Mouse (Mus musculus) embryonic facial prominence, embryonic 14.5 days (tissue): ENCODE measurements around the gene Cdc25b. TPM values are rescaled to one million over a fixed set of nuclear protein-coding genes. Genes with fewer than 3 reads are reported as not detected.

Experiments used
- ATAC-seq: fragments of 200-750 bp; cut with Nextera tagmentation; 2 replicates; pipeline ENCODE4 v1.8.0; 2017; ENCODE audit warnings: low read depth, moderate number of reproducible peaks, moderate TSS enrichment
- DNase-seq: peaks from one replicate; pipeline ENCODE4 v3.0.0-alpha.2; 2015; ENCODE audit warnings: low spot score
- H3K27ac ChIP-seq: fragments of 300-500 bp; sonication (generic); replicated peaks from 2 replicates; pipeline ENCODE4 v1.5.1; 2014; ENCODE audit warnings: low read depth, mild to moderate bottlenecking, low read length, moderate library complexity
- H3K27me3 ChIP-seq: fragments of 300-500 bp; sonication (generic); replicated peaks from 2 replicates; pipeline ENCODE4 v1.6.1; 2014; ENCODE audit warnings: low read length; ENCODE audit not compliant: control insufficient read depth, insufficient read depth
- H3K36me3 ChIP-seq: fragments of 300-500 bp; sonication (generic); 2 replicates; pipeline ENCODE4 v1.6.1; 2014; ENCODE audit warnings: low read length, mixed read lengths; ENCODE audit not compliant: control insufficient read depth, insufficient read depth
- H3K4me1 ChIP-seq: fragments of 300-500 bp; sonication (generic); 2 replicates; pipeline ENCODE4 v1.6.1; 2014; ENCODE audit warnings: antibody characterized with exemption, low read length; ENCODE audit not compliant: control insufficient read depth, insufficient read depth
- H3K4me2 ChIP-seq: fragments of 300-500 bp; sonication (generic); 2 replicates; pipeline ENCODE4 v1.6.1; 2014; ENCODE audit warnings: low read depth, mild to moderate bottlenecking, low read length, moderate library complexity, mixed read lengths
- H3K4me3 ChIP-seq: fragments of 300-500 bp; sonication (generic); 2 replicates; pipeline ENCODE4 v1.5.1; 2014; ENCODE audit warnings: low read depth, mild to moderate bottlenecking, low read length
- H3K9ac ChIP-seq: fragments of 300-500 bp; sonication (generic); 2 replicates; pipeline ENCODE4 v1.6.1; 2014; ENCODE audit warnings: low read depth, mild to moderate bottlenecking, low read length, moderate library complexity, mixed read lengths
- H3K9me3 ChIP-seq: fragments of 300-500 bp; sonication (generic); 2 replicates; pipeline ENCODE4 v1.6.1; 2016; ENCODE audit warnings: low read length; ENCODE audit not compliant: control insufficient read depth
- WGBS: fragments of 180-500 bp; shearing (Covaris S2); extraction: QIAGEN DNeasy Blood & Tissue Kit; methylation state at CpG from one replicate; pipeline ENCODE4 v1.1.7; 2014; 5-methylcytosine and 5-hydroxymethylcytosine counted together
- polyA plus RNA-seq: library from polyadenylated mRNA; unstranded; fragments of >200 nt; fragmentation: Nextera tagmentation; extraction: Ambion mirVana; gene quantifications from 2 replicates; pipeline ENCODE4 v1.2.1, GENCODE M21; 2014

The Cdc25b gene
- polyA plus RNA-seq, 1 experiment from 2014 or later, result 51.2 TPM

DNA sequence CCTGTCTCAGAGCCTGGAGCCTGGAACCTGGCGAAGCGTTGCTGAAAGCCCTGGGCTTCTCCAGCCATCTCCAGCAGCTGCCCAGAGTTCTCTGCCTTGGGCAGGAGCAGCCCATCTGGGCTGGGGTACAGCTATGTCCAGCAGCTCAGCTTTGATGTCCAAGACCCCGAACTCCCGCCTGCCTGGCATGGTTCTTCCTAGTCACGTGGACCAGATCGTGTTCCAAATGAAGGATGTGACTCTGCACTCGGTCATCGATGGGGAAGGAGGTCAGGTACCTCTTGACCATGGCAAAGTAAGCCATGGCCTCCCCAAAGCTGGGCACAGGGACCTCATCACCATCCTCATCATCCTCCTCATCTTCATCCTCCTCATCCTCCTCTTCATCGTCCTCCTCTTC, 8.8 kb upstream of the Cdc25b start:
- H3K9me3 ChIP-seq, result no peaks in the 10 kb centered on the region
- H3K9ac ChIP-seq, result peak overlapping the region; percentile 91
- peak overlapping the region; percentile 75 for H3K4me3 ChIP-seq
- peaks cover 7% of the 10 kb centered on the region for H3K27me3 ChIP-seq
- H3K4me2 ChIP-seq, result peak overlapping the region; percentile 97
- ATAC-seq, result no peak
- no peak overlapping the region for H3K27ac ChIP-seq
- no peak for DNase-seq
- peaks cover 7% of the 10 kb centered on the region; the same call in 1 of the 2 replicates for H3K36me3 ChIP-seq
- WGBS, result 89% methylated on average over 9 of the region's 9 CpGs
- H3K4me1 ChIP-seq, result peaks cover 31% of the 10 kb centered on the region

DNA sequence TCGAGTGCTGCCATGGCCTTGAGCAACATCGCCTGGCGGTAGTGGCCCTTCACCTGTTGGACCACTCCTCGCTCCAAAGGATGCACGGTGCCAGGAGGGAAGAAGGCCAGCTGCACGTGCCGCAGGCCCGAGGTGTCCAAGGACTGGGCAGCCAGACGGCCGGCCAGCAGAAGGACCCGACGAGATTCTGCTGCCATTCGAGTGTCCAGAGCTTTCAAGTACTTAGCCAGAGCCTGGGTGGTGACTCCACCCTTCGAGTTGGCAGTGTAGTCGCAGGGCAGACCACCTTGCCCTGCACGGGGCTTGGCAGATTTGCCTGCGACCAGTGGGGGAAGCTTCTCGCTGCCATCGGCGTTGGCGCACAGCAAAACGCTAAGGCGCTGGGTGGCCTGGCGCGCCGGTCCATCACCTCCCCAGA, 7.9 kb upstream of the Cdc25b start:
- Histone ChIP-seq H3K9me3 (no peaks in the 10 kb centered on the region), H3K27me3 (no peaks in the 10 kb centered on the region), H3K4me3 (peak overlapping the region; percentile 75), H3K36me3 (peaks cover 7% of the 10 kb centered on the region; the same call in 1 of the 2 replicates), H3K4me2 (peak overlapping the region; percentile 97), H3K27ac (peak overlapping the region; percentile 95), H3K4me1 (peaks cover 31% of the 10 kb centered on the region), H3K9ac (peak overlapping the region; percentile 91)
- 33% methylated on average over 22 of the region's 26 CpGs for WGBS
- ATAC-seq (no peak), DNase-seq (no peak)

DNA sequence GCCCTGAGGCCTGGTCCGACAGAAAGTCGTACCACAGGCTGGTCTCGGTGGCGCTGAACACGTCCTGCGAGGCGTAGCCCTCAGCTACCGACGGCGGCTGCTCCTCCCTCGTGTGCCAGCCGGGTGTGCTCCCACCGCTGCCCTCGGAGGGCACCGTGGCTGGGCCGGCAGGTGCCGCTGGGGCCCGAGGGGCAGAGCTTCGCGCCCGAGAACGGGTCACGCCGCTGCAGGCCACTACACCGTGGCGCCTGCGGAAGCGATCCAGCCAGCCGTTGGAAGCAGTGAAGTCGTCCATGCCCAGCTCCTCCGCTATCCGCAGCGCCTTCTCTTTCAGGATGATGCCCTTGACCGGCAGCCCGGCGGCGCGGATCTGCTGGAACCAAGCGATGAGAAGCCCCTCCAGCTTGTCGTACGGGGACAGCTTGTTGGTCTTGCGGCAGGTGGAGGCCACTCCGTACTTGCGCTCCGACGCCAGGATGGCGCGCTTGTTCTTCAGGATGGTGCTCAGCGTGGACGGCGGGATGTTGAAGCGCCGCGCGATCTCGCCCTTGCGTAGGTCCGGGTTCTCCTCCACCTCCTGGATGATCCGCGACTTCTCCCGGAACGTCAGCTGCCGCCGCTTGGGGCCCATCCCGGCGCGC, 7.4 kb upstream of the Cdc25b start:
- Histone ChIP-seq H3K27me3 (no peaks in the 10 kb centered on the region), H3K4me1 (peaks cover 28% of the 10 kb centered on the region), H3K9me3 (no peaks in the 10 kb centered on the region), H3K4me3 (peak overlapping the region; percentile 75), H3K36me3 (peaks cover 7% of the 10 kb centered on the region; the same call in 1 of the 2 replicates), H3K9ac (peak overlapping the region; percentile 91), H3K4me2 (peak overlapping the region; percentile 97), H3K27ac (peak overlapping the region; percentile 95)
- under 1% methylated on average over 37 of the region's 67 CpGs for WGBS
- DNase-seq (peak; percentile 71), ATAC-seq (peak; percentile 63)

DNA sequence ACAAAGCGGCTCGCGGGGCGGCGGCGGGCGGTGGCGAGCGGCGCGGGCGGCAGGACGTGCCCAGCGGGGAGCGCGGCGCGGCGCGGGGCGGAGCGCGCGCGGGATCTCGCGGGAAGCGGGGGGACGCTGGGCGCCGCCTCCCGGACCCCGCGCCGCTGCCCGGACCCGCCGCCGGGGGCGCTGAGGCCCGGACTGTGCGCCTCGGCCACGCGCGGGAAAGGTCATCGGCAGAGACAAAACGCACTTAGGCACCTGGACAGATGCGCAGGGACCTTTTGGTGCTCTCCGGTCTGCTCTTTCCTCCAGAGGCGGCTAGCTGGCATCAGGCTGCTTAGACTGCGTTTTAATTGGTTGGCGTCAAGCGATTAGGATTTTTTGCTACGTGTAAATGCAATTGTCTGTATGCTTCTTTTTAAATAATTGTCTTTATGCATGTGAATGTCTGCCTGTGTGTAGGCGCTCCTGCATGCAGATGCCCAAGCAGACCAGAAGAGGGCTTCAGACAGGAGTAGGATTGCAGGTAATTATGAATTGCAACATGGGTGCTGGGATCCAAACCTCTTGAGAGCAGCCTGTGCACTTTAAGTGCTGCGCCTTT, 6.7 kb upstream of the Cdc25b start, which contains the start of gene Cenpb:
Cenpb (minus strand) TSS at position 78 of the 598 bp plus-strand sequence.
- ATAC-seq (peak; percentile 87), DNase-seq (peak; percentile 84)
- H3K9me3 ChIP-seq, result no peaks in the 10 kb centered on the region
- 8% methylated on average over 15 of the region's 57 CpGs for WGBS
- peak within 1 kb of the TSS; percentile 91 for H3K9ac ChIP-seq
- H3K4me1 ChIP-seq, result peaks cover 27% of the 10 kb centered on the region
- peak within 1 kb of the TSS; percentile 97 for H3K4me2 ChIP-seq
- no peaks in the 10 kb centered on the region for H3K27me3 ChIP-seq
- peak within 1 kb of the TSS; percentile 75 for H3K4me3 ChIP-seq
- peak within 1 kb of the TSS; percentile 95 for H3K27ac ChIP-seq
- H3K36me3 ChIP-seq, result peaks cover 7% of the 10 kb centered on the region; the same call in 1 of the 2 replicates

DNA sequence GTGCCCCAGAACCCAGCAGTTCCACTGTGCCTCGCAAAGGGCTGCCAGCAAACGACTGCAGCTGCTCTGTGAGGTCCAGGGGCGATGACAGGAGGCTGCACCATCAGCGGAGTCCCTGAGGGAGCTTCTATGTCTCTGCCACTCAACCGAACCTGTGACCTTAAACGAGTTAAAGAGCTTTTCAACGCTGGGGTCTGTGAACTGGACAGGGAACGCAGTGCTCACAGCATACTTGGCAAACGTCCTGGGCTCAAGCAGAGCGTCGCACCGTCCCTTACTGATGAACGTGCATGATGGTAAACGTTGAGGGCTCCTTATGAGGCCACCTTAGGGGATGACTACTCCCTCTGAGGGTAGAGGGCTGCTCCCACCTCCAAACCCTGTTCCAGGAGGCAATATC, 406 bp upstream of the Cdc25b start:
- 3% methylated on average over 12 of the region's 14 CpGs for WGBS
- DNase-seq, result peak; percentile 57
- H3K36me3 ChIP-seq, result peaks cover under 1% of the 10 kb centered on the region; the same call in 1 of the 2 replicates
- H3K9ac ChIP-seq, result peak overlapping the region; percentile 78
- H3K9me3 ChIP-seq, result no peaks in the 10 kb centered on the region
- peaks cover 30% of the 10 kb centered on the region for H3K4me1 ChIP-seq
- peak overlapping the region; percentile 77 for H3K4me2 ChIP-seq
- peak overlapping the region; percentile 61; the same call in 1 of the 2 replicates for H3K27ac ChIP-seq
- no peaks in the 10 kb centered on the region for H3K27me3 ChIP-seq
- peak overlapping the region; percentile 74 for H3K4me3 ChIP-seq
- ATAC-seq, result peak; percentile 2; the same call in 1 of the 2 replicates

DNA sequence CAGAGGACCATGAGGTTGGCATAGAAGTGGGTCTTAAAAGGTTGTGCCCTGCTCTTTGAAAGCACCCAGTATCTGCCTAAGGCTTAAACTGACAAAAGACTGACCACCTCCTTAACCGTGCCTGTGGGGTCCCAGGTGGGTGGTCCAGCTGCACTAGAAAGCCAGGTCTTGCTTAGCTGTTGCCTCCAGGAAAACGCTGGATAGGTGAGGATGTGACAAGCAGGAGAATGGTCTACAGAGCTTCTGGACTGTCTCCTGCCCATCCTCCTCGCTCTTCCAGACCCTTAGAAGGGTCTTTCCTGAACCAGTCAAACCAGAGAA, 813 bp downstream of the Cdc25b start:
- no peaks in the 10 kb centered on the region for H3K9me3 ChIP-seq
- WGBS, result 26% methylated on average over 3 of the region's 3 CpGs
- peak overlapping the region; percentile 74; the same call in 1 of the 2 replicates for H3K27ac ChIP-seq
- no peak for ATAC-seq
- no peaks in the 10 kb centered on the region for H3K27me3 ChIP-seq
- H3K4me2 ChIP-seq, result peak overlapping the region; percentile 77
- peak overlapping the region; percentile 78 for H3K9ac ChIP-seq
- DNase-seq, result no peak
- peaks cover 13% of the 10 kb centered on the region for H3K36me3 ChIP-seq
- peak overlapping the region; percentile 74 for H3K4me3 ChIP-seq
- H3K4me1 ChIP-seq, result peaks cover 30% of the 10 kb centered on the region

DNA sequence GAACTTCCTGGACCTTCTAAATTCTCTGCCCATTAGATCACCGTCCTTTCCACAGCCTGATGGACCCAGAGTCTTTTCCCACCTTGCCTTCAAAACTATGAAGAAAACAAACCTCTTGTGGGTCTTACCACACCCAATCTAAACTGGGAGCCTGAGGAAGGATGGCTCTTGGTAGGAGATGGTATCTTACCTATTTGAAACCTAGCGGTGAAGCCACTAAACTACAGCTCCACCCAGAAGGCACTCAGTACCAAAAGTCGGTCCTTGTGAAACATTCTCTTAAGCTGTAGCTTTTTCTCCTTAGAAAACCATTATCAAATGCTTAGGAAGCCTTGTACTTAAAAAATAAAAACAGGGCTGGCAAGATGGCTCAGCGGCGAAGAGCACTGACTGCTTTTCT, 1.6 kb downstream of the Cdc25b start:
- 94% methylated on average over 5 of the region's 5 CpGs for WGBS
- Histone ChIP-seq H3K4me1 (peaks cover 30% of the 10 kb centered on the region), H3K27ac (no peak overlapping the region), H3K4me3 (no peak overlapping the region), H3K4me2 (peak overlapping the region; percentile 77; the same call in 1 of the 2 replicates), H3K9ac (no peak overlapping the region), H3K36me3 (peaks cover 20% of the 10 kb centered on the region), H3K9me3 (no peaks in the 10 kb centered on the region), H3K27me3 (no peaks in the 10 kb centered on the region)
- no peak for ATAC-seq
- no peak for DNase-seq

DNA sequence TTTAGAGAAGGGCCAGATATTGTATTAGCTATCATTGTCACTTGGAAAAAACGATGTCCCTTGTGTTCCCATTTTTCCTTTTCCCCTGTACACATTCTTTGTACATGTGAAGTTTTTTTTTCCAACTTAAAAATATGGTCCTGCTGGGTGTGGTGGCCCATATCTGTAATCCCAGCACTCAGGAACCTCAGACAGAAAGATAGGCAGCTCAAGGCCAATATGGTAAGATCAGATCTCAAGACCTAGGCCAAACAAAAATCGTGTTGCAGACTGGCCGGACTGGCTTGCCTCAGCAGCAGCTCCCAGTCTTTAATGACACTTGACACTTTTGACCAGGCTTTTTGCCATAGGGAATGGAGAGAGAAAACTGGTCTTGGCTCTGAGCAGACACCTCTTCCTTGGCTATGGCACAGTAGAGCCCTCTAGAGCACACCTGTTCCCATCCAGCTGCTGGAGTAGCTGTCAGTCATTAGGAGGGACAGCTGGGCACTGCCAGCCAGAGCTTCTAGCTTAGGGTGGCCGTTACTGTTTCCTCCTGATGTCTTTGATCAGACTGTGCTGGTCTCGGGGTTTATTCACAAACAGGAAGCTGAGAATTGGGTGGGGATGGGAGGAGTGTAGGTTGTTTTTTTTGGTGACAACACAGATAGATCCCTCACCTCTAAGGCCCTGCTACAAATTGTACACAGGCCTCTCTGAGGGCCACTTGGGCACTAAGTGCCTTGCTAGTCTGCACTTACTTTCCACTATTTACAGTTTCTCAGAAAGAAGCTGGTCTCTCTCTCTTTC, 3.0 kb downstream of the Cdc25b start:
- Histone ChIP-seq H3K4me3 (no peak overlapping the region), H3K4me1 (peaks cover 30% of the 10 kb centered on the region), H3K27ac (peak overlapping the region; percentile 70; the same call in 1 of the 2 replicates), H3K4me2 (no peak overlapping the region), H3K9me3 (no peaks in the 10 kb centered on the region), H3K27me3 (no peaks in the 10 kb centered on the region), H3K36me3 (peaks cover 34% of the 10 kb centered on the region), H3K9ac (peak overlapping the region; percentile 8; the same call in 1 of the 2 replicates)
- WGBS, result 45% methylated on average over 5 of the region's 5 CpGs
- ATAC-seq (no peak), DNase-seq (peak; percentile 67)
